ENCODE assay signal across 10 mouse cellular contexts in genomic region chr15:28021591-28022209, GRCm38 (mm10). TPM values are rescaled to one million over a fixed set of nuclear protein-coding genes. Genes with fewer than 3 reads are reported as not detected.
DNase-seq lines count a peak whose midpoint lies in the region; ATAC-seq lines count a peak whose summit lies in the region.
"Had no signal": no experiment of that assay in that cellular context is flagged by ENCODE, and none has a peak within 500 bp of the region (broad histone marks: within the 10 kb centered on the region; RNA-seq: fewer than 3 reads in every experiment).

No protein-coding gene starts in this region.

- WGBS in hindbrain, embryonic 11.5 days = 9% methylated on average over 15 of the region's 15 CpGs
- WGBS in midbrain, embryonic 13.5 days = 10% methylated on average over 15 of the region's 15 CpGs

- H3K4me1 ChIP-seq in hindbrain, embryonic 11.5 days (replicated peaks; ENCODE audit: control insufficient read depth, insufficient read depth, low read length) = peaks cover 9% of the 10 kb centered on the region; the same call in 1 of the 2 replicates
- H3K4me1 ChIP-seq in midbrain, embryonic 13.5 days (replicated peaks) = peaks cover 63% of the 10 kb centered on the region

- no peak overlapping the region for H3K9ac ChIP-seq in hindbrain, embryonic 11.5 days (ENCODE audit: low read depth, low read length)
- H3K9ac ChIP-seq in midbrain, embryonic 13.5 days (replicated peaks) = peak overlapping the region; percentile 52
- H3K9ac ChIP-seq: embryonic facial prominence, embryonic 15.5 days had no signal

- no peak for DNase-seq in frontal cortex, postnatal 25 days (ENCODE audit: low spot score in 2 of 2)
- DNase-seq in brain, adult 2 months (ENCODE audit: low read depth, low spot score) = peak; percentile 80
- DNase-seq in hindbrain, embryonic 11.5 days (ENCODE audit: low spot score) = peak; percentile 24
- DNase-seq in spleen, adult 12 weeks (ENCODE audit: low spot score) = no peak
- no peak for DNase-seq in yolk sac, embryonic 10.5 days (ENCODE audit: low spot score)
- DNase-seq in frontal cortex, postnatal 14 days (ENCODE audit: low spot score in 2 of 2) = no peak

- no peaks in the 10 kb centered on the region for H3K9me3 ChIP-seq in hindbrain, embryonic 11.5 days (ENCODE audit: control insufficient read depth, low read length)
- H3K9me3 ChIP-seq in midbrain, embryonic 13.5 days = no peaks in the 10 kb centered on the region
- H3K9me3 ChIP-seq: embryonic facial prominence, embryonic 15.5 days had no signal

- H3K4me3 ChIP-seq in hindbrain, embryonic 11.5 days (ENCODE audit: low read depth, low read length) = no peak overlapping the region
- peak overlapping the region; percentile 26 for H3K4me3 ChIP-seq in midbrain, embryonic 13.5 days (replicated peaks)
- H3K4me3 ChIP-seq: embryonic facial prominence, embryonic 15.5 days had no signal

- no peaks in the 10 kb centered on the region for H3K36me3 ChIP-seq in hindbrain, embryonic 11.5 days (ENCODE audit: control insufficient read depth, insufficient read depth, low read length)
- H3K36me3 ChIP-seq in midbrain, embryonic 13.5 days = no peaks in the 10 kb centered on the region
- H3K36me3 ChIP-seq: embryonic facial prominence, embryonic 15.5 days had no signal

- no peak overlapping the region for H3K27ac ChIP-seq in hindbrain, embryonic 11.5 days (ENCODE audit: low read depth, low read length)
- no peak overlapping the region for H3K27ac ChIP-seq in midbrain, embryonic 13.5 days
- H3K27ac ChIP-seq: embryonic facial prominence, embryonic 15.5 days; macrophage had no signal

- ATAC-seq in frontal cortex, adult (ENCODE audit: low TSS enrichment) = 0 out of 2 replicates have a peak, but pooled peaks have one; percentile 8
- no peak for ATAC-seq in hindbrain, embryonic 11.5 days (ENCODE audit: low FRiP score)
- ATAC-seq in midbrain, embryonic 13.5 days = no peak

- 0 out of 2 replicates have a peak overlapping the region, but pooled peaks have one; percentile 0 for H3K4me2 ChIP-seq in hindbrain, embryonic 11.5 days (replicated peaks; ENCODE audit: low read depth, low read length)
- peak overlapping the region; percentile 49 for H3K4me2 ChIP-seq in midbrain, embryonic 13.5 days (replicated peaks)
- H3K4me2 ChIP-seq: embryonic facial prominence, embryonic 15.5 days had no signal

- no peaks in the 10 kb centered on the region for H3K27me3 ChIP-seq in hindbrain, embryonic 11.5 days (ENCODE audit: control insufficient read depth, insufficient read depth, low read length)
- no peaks in the 10 kb centered on the region for H3K27me3 ChIP-seq in midbrain, embryonic 13.5 days
- H3K27me3 ChIP-seq: embryonic facial prominence, embryonic 15.5 days had no signal

RNA-seq across cellular contexts. Expression of gene Trio, which starts 3.9 kb away (rescaled TPM):
- 39.9 and 49.8 TPM in 2 replicates for polyA plus RNA-seq in hindbrain, embryonic 11.5 days (2014; fragmentation: Nextera tagmentation; extraction: Ambion mirVana)
- polyA plus RNA-seq in midbrain, embryonic 13.5 days (2015; fragmentation: Nextera tagmentation; extraction: Ambion mirVana) = 37.9 and 39.7 TPM in 2 replicates

Comparison
In these comparisons a context has a peak if more than half of its experiments do, and no peak if none do; other contexts are left out.
1. DNase-seq: peak in brain, adult 2 months (single experiment) and hindbrain, embryonic 11.5 days (single experiment); none in frontal cortex, postnatal 25 days (0 of 2), spleen, adult 12 weeks (single experiment), yolk sac, embryonic 10.5 days (single experiment) and frontal cortex, postnatal 14 days (0 of 2).